Mouse (Mus musculus) CH12.LX (cell line): ENCODE measurements around the gene Tbl1xr1. TPM values are rescaled to one million over a fixed set of nuclear protein-coding genes. Genes with fewer than 3 reads are reported as not detected.

Experiments
- DNase-seq: peaks from one replicate; pipeline ENCODE4 v3.0.0-alpha.2; 2013; ENCODE audit errors: extremely low read depth
- H3K27ac ChIP-seq: 2 replicates; pipeline ENCODE4 v1.5.1; 2012; ENCODE audit warnings: low read depth, mild to moderate bottlenecking, control low read depth, moderate library complexity; ENCODE audit not compliant: insufficient read depth
- H3K27me3 ChIP-seq: replicated peaks from 2 replicates; pipeline ENCODE3; 2012; ENCODE audit warnings: inconsistent platforms
- H3K36me3 ChIP-seq, 2 experiments: replicated peaks in 1 of 2; 2 replicates each; pipeline versions ENCODE3 to v1.6.1; 2012; ENCODE audit warnings: inconsistent platforms in 1 of 2, low read length in 1 of 2, mild to moderate bottlenecking in 1 of 2, mixed read lengths in 1 of 2, moderate library complexity in 1 of 2; ENCODE audit not compliant: control insufficient read depth in 1 of 2, insufficient read depth in 1 of 2
- H3K4me1 ChIP-seq, 2 experiments: 2 replicates each; pipeline ENCODE4 v1.6.1; 2012; ENCODE audit warnings: inconsistent platforms in 1 of 2, moderate library complexity in 1 of 2; ENCODE audit not compliant: insufficient read depth in 2 of 2, control insufficient read depth in 1 of 2
- H3K4me2 ChIP-seq: 2 replicates; pipeline ENCODE4 v1.6.1; 2012; ENCODE audit warnings: low read depth, mild to moderate bottlenecking, control low read depth; ENCODE audit not compliant: poor library complexity, insufficient read depth, severe bottlenecking
- H3K4me3 ChIP-seq, 3 experiments: fragments of 150-350 bp in 1 of 3; sonication (generic) in 1 of 3; replicated peaks in 1 of 3; 2 replicates each; pipeline versions ENCODE3 to v1.5.1; 2011 to 2012; ENCODE audit warnings: low read depth in 2 of 3, low read length in 2 of 3, mild to moderate bottlenecking in 2 of 3, moderate library complexity in 2 of 3, control low read depth in 1 of 3, improper control_type of control experiment in 1 of 3, inconsistent platforms in 1 of 3, mixed read lengths in 1 of 3; ENCODE audit not compliant: poor library complexity in 1 of 3
- H3K79me2 ChIP-seq: replicated peaks from 2 replicates; pipeline ENCODE4 v1.6.1; 2012; ENCODE audit warnings: mild to moderate bottlenecking, moderate library complexity; ENCODE audit not compliant: control insufficient read depth, poor library complexity, insufficient read depth, severe bottlenecking; ENCODE audit errors: extremely low read depth
- H3K9ac ChIP-seq: 2 replicates; pipeline ENCODE4 v1.6.1; 2012; ENCODE audit warnings: low read depth, mild to moderate bottlenecking, control low read depth, moderate library complexity; ENCODE audit not compliant: insufficient read depth
- H3K9me3 ChIP-seq: replicated peaks from 2 replicates; pipeline ENCODE3; 2012; ENCODE audit warnings: low read length, inconsistent platforms, mixed read lengths
- BHLHE40 ChIP-seq: IDR thresholded peaks from 2 replicates; pipeline ENCODE4 v1.6.1; 2011; ENCODE audit warnings: mild to moderate bottlenecking, low read depth, low read length, improper control_type of control experiment
- CHD2 ChIP-seq: IDR thresholded peaks from 2 replicates; pipeline ENCODE4 v1.6.1; 2011; ENCODE audit warnings: low read length, improper control_type of control experiment
- ELF1 ChIP-seq: IDR thresholded peaks from 2 replicates; pipeline ENCODE4 v1.6.1; 2014; ENCODE audit warnings: low read depth, mild to moderate bottlenecking, inconsistent platforms, low read length, improper control_type of control experiment
- EP300 ChIP-seq: IDR thresholded peaks from 2 replicates; pipeline ENCODE4 v1.6.1; 2011; ENCODE audit warnings: low read length, improper control_type of control experiment
- ETS1 ChIP-seq: conservative IDR thresholded peaks from 2 replicates; pipeline ENCODE4 v1.6.1; 2012; ENCODE audit warnings: low read depth, mild to moderate bottlenecking, inconsistent platforms, low read length, improper control_type of control experiment, moderate library complexity
- GABPA ChIP-seq: IDR thresholded peaks from 2 replicates; pipeline ENCODE4 v1.6.1; 2012; ENCODE audit warnings: low read depth, low read length, improper control_type of control experiment, inconsistent platforms; ENCODE audit not compliant: insufficient replicate concordance
- IRF4 ChIP-seq: IDR thresholded peaks from 2 replicates; pipeline ENCODE4 v1.6.1; 2014; ENCODE audit warnings: low read depth, mild to moderate bottlenecking, inconsistent platforms, low read length, improper control_type of control experiment
- JUN ChIP-seq: IDR thresholded peaks from 2 replicates; pipeline ENCODE4 v1.6.1; 2011; ENCODE audit warnings: low read depth, mild to moderate bottlenecking, low read length, improper control_type of control experiment, moderate library complexity; ENCODE audit not compliant: insufficient read depth
- KAT2A ChIP-seq: IDR thresholded peaks from 2 replicates; pipeline ENCODE4 v1.6.1; 2012; ENCODE audit warnings: low read length, improper control_type of control experiment, inconsistent platforms; ENCODE audit not compliant: insufficient replicate concordance
- MAFK ChIP-seq: IDR thresholded peaks from 2 replicates; pipeline ENCODE4 v1.6.1; 2011; ENCODE audit warnings: low read length, improper control_type of control experiment; ENCODE audit not compliant: insufficient replicate concordance
- MAX ChIP-seq: IDR thresholded peaks from 2 replicates; pipeline ENCODE4 v1.6.1; 2011; ENCODE audit warnings: low read length, improper control_type of control experiment
- MXI1 ChIP-seq: IDR thresholded peaks from 2 replicates; pipeline ENCODE4 v1.6.1; 2011; ENCODE audit warnings: mild to moderate bottlenecking, low read depth, low read length, improper control_type of control experiment
- NELFE ChIP-seq: IDR thresholded peaks from 2 replicates; pipeline ENCODE4 v1.6.1; 2011; ENCODE audit warnings: low read depth, low read length, improper control_type of control experiment
- UBTF ChIP-seq: IDR thresholded peaks from 2 replicates; pipeline ENCODE4 v1.6.1; 2012; ENCODE audit warnings: low read depth, mild to moderate bottlenecking, inconsistent platforms, low read length, improper control_type of control experiment, moderate library complexity
- ZC3H11A ChIP-seq: IDR thresholded peaks from 2 replicates; pipeline ENCODE4 v1.6.1; 2012; ENCODE audit warnings: low read depth, mild to moderate bottlenecking, inconsistent platforms, low read length, improper control_type of control experiment
- ZKSCAN1 ChIP-seq: IDR thresholded peaks from 2 replicates; pipeline ENCODE4 v1.6.1; 2012; ENCODE audit warnings: low read depth, inconsistent platforms, low read length, improper control_type of control experiment, borderline replicate concordance
- ZNF384 ChIP-seq: IDR thresholded peaks from 2 replicates; pipeline ENCODE4 v1.6.1; 2012; ENCODE audit warnings: low read depth, low read length, improper control_type of control experiment, inconsistent platforms
- dilution Hi-C: fragments of 300-500 bp; cut with MboI; formaldehyde crosslinking; loops from 2 replicates; pipeline ENCODE4 v1.14.3; 2020; ENCODE audit warnings: low sequenced_read_pairs; ENCODE audit not compliant: extremely low pct_unique_long_range_greater_than_20kb, extremely low pct_ligation_motif_present
- in situ Hi-C: fragments of 300-500 bp; cut with MboI; formaldehyde crosslinking; loops from 3 replicates; pipeline ENCODE4 v1.14.3; 2019; ENCODE audit warnings: low sequenced_read_pairs, low pct_ligation_motif_present, low pct_unique_long_range_greater_than_20kb, mixed read lengths
- polyA plus RNA-seq: library from polyadenylated mRNA; unstranded; fragments of >175 nt; gene quantifications from 2 replicates; pipeline ENCODE4 v1.2.1, GENCODE M21; 2012; ENCODE audit warnings: low read depth; ENCODE audit not compliant: insufficient read length
- total RNA-seq, 2 experiments: library from RNA; depleted of rRNA; stranded (reverse); fragments of 300-350 nt in 1 of 2; fragments of >200 nt in 1 of 2; gene quantifications; 2 replicates each; pipeline ENCODE4 v1.2.3; 2012 to 2014

The Tbl1xr1 gene
- total and polyA plus RNA-seq, 3 experiments: 33.7 to 39.9 (median 38.3) TPM

- TF ChIP-seq EP300: no peak
- no peak for TF ChIP-seq ZC3H11A
- no peak for TF ChIP-seq ETS1
- no peak for TF ChIP-seq JUN
- TF ChIP-seq ZNF384: no peak
- TF ChIP-seq CHD2: no peak
- TF ChIP-seq IRF4: no peak
- TF ChIP-seq MAX: no peak
- TF ChIP-seq KAT2A: no peak
- no peak for TF ChIP-seq NELFE
- Histone ChIP-seq H3K9me3 (peaks cover 6% of the 10 kb centered on the region), H3K27ac (no peak overlapping the region), H3K36me3 (peaks cover 2 to 23% of the 10 kb centered on the region in 2 experiments), H3K4me3 (no peak overlapping the region), H3K4me1 (peaks cover 15 to 72% of the 10 kb centered on the region in 2 experiments), H3K9ac (no peak overlapping the region), H3K79me2 (peaks cover 74% of the 10 kb centered on the region), H3K27me3 (no peaks in the 10 kb centered on the region), H3K4me2 (peak overlapping the region; percentile 26; the same call in 1 of the 2 replicates)
- dilution Hi-C loops: no loop called here
- in situ Hi-C loops: no loop called here
- peak; percentile 58 for DNase-seq
These were observed 39.7 kb downstream of the Tbl1xr1 start for GRCm38 (mm10) chr3:22116188-22116587.

DNA sequence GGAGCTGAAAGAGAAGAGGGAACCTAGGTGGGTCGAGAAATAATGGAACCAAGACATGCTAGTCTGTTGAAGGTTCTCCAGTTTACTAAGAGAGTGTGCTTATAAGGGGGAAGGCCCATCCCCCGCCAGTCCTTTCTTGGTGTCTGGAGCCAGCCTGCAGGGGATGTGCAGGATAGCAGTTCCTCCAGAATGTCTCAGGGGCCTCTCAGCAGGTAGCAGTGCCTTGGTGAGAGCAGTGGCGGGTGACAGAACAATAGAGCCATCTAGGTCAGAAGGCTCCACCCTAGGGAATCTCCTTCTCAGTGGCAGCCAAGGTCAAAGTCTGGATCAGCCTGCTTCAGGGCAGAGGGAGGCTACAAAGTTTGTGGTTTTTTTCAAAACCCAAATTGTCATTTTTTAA, 45.3 kb downstream of the Tbl1xr1 start:
- peaks cover 2% of the 10 kb centered on the region for H3K9me3 ChIP-seq
- no peak overlapping the region for H3K4me3 ChIP-seq
- H3K36me3 ChIP-seq: peaks cover 0 to 33% of the 10 kb centered on the region in 2 experiments
- DNase-seq: peak; percentile 55
- dilution Hi-C loops: no loop called here
- in situ Hi-C loops: no loop called here
- no peak overlapping the region for H3K27ac ChIP-seq
- H3K27me3 ChIP-seq: no peaks in the 10 kb centered on the region
- H3K9ac ChIP-seq: no peak overlapping the region
- no peak overlapping the region for H3K4me2 ChIP-seq
- TF ChIP-seq CHD2 (no peak), ZKSCAN1 (no peak), BHLHE40 (no peak), MXI1 (no peak), MAFK (no peak), ETS1 (no peak), ZC3H11A (no peak), GABPA (no peak), UBTF (no peak), ELF1 (no peak), KAT2A (no peak)
- H3K4me1 ChIP-seq: peaks cover 20 to 85% of the 10 kb centered on the region in 2 experiments
- peaks cover 61% of the 10 kb centered on the region for H3K79me2 ChIP-seq
